Mouse (Mus musculus) embryonic facial prominence, embryonic 12.5 days (tissue): Measurements from ENCODE around the gene Stox1. TPM values are rescaled to one million over a fixed set of nuclear protein-coding genes. Genes with fewer than 3 reads are reported as not detected.
A peak's percentile ranks its signal among the peaks of the same experiment; 100 is the strongest.
"Not testable (repeated sequence)": the region's sequence is repeated elsewhere in the genome, so short reads cannot be mapped to it uniquely, and the experiment has no call there.

Experiments
- ATAC-seq: fragments of 200-750 bp; cut with Nextera tagmentation; 2 replicates; pipeline ENCODE4 v1.8.0; 2017; ENCODE audit not compliant: insufficient number of reproducible peaks, insufficient read depth, low FRiP score, low TSS enrichment
- H3K27ac ChIP-seq: fragments of 300-500 bp; sonication (generic); 2 replicates; pipeline ENCODE4 v1.5.1; 2016; ENCODE audit warnings: mild to moderate bottlenecking
- H3K27me3 ChIP-seq: fragments of 300-500 bp; sonication (generic); 2 replicates; pipeline ENCODE4 v1.6.1; 2016; ENCODE audit warnings: mild to moderate bottlenecking, moderate library complexity
- H3K36me3 ChIP-seq: fragments of 300-500 bp; sonication (generic); 2 replicates; pipeline ENCODE4 v1.6.1; 2016; ENCODE audit warnings: mild to moderate bottlenecking
- H3K4me1 ChIP-seq: fragments of 300-500 bp; sonication (generic); 2 replicates; pipeline ENCODE4 v1.6.1; 2016
- H3K4me2 ChIP-seq: fragments of 300-500 bp; sonication (generic); replicated peaks from 2 replicates; pipeline ENCODE4 v1.6.1; 2016; ENCODE audit warnings: mild to moderate bottlenecking, moderate library complexity
- H3K4me3 ChIP-seq: fragments of 300-500 bp; sonication (generic); 2 replicates; pipeline ENCODE4 v1.5.1; 2016; ENCODE audit warnings: mild to moderate bottlenecking
- H3K9ac ChIP-seq: fragments of 300-500 bp; sonication (generic); 2 replicates; pipeline ENCODE4 v1.6.1; 2016; ENCODE audit warnings: mild to moderate bottlenecking, moderate library complexity
- H3K9me3 ChIP-seq: fragments of 300-500 bp; sonication (generic); 2 replicates; pipeline ENCODE4 v1.6.1; 2016; ENCODE audit warnings: mild to moderate bottlenecking, moderate library complexity
- WGBS: fragments of 180-500 bp; shearing (Covaris S2); methylation state at CpG from one replicate; pipeline ENCODE4 v1.1.7; 2016; 5-methylcytosine and 5-hydroxymethylcytosine counted together
- polyA plus RNA-seq: library from polyadenylated mRNA; unstranded; fragments of >200 nt; fragmentation: Nextera tagmentation; extraction: Ambion mirVana; gene quantifications from 2 replicates; pipeline ENCODE4 v1.2.1, GENCODE M21; 2016

The Stox1 gene
- 2.4 TPM in 2 replicates for polyA plus RNA-seq

GRCm38 (mm10) chr10:62725771-62726687 is at the start of gene Stox1:
Gene Stox1, minus strand, starts transcription at chr10:62726128.
- peaks cover 11% of the 10 kb centered on the region; the same call in 1 of the 2 replicates for H3K27me3 ChIP-seq

DNA sequence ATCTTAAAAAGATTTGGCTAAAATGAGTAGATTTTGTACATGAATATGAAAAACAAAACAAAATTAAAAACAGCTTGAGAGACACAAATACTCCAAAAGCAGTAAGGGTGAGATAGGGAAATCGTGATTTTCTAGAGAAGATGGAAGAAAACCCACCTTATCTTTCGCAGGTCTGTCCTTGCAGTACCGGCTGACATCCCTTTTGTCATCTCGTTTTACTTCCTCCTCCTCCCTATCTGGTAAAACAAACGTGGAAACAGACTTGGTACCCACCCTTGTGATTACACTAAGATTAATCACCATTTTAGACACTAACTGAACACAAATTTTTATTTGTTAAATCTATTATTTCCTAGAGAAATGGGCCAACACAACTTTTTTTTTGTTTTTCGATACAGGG is 24.9 kb upstream of the Stox1 start:
- Histone ChIP-seq H3K9me3 (no peaks in the 10 kb centered on the region), H3K4me2 (no peak overlapping the region), H3K27ac (no peak overlapping the region), H3K9ac (no peak overlapping the region), H3K36me3 (peaks cover 90% of the 10 kb centered on the region), H3K4me3 (no peak overlapping the region), H3K27me3 (no peaks in the 10 kb centered on the region), H3K4me1 (no peaks in the 10 kb centered on the region)
- ATAC-seq = no peak
- 89% methylated on average over 6 of the region's 6 CpGs for WGBS

More at GRCm38 (mm10) chr10:62725771-62726687, at the start of gene Stox1:
- Histone ChIP-seq H3K4me3 (peak within 1 kb of the TSS; percentile 81), H3K36me3 (no peaks in the 10 kb centered on the region), H3K9ac (peak within 1 kb of the TSS; percentile 64), H3K9me3 (no peaks in the 10 kb centered on the region), H3K27ac (no peak within 1 kb of the TSS), H3K4me1 (peaks cover 14% of the 10 kb centered on the region), H3K4me2 (peak within 1 kb of the TSS; percentile 91)
- 1% methylated on average over 72 of the region's 85 CpGs for WGBS
- peak; percentile 55; the same call in 1 of the 2 replicates for ATAC-seq

DNA sequence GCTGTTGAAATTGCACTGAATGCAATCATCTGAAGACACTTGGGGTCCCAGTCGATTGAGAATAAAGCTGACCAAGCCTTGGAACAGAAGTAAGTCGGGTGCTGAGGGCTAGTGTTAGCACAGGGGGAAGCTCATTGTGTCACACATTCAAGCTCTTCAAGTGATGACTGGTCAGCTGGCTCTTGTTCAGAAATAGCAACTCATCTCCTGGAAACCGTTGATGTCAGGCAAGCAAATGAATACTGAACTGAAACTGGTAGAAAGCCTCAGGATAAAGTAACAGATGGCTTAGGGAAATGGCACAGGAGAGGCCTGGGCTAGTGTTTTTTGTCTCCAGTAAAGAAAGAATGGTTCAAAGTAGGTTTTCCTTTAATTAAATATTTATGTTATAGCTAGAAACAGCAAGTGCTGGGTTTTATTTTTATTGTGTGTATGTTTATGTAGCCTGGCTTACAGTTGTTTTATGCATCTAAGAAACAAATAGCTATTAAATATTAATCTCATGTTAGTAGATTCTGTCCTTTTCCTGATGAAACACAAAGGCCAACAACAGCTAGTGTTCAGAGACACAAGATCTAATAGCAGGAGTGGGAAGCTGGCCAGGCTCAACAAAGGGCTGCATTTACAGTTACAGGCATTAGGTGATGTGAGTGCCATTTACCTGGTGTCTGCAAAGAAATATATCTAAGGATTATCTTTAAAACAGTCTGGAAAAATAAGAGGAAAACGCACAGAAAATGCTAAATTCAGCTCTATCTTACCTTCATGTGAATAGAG is 14.2 kb upstream of the Stox1 start:
- Histone ChIP-seq H3K4me3 (no peak overlapping the region), H3K27me3 (no peaks in the 10 kb centered on the region), H3K9me3 (no peaks in the 10 kb centered on the region), H3K4me2 (no peak overlapping the region), H3K27ac (no peak overlapping the region), H3K4me1 (no peaks in the 10 kb centered on the region), H3K9ac (no peak overlapping the region), H3K36me3 (peaks cover 37% of the 10 kb centered on the region)
- no peak for ATAC-seq
- 80% methylated on average over 4 of the region's 4 CpGs for whole genome bisulfite sequencing

GRCm38 (mm10) chr10:62736965-62737688 is 11.2 kb upstream of the Stox1 start:
- no peak for ATAC-seq
- H3K9ac ChIP-seq = no peak overlapping the region
- no peaks in the 10 kb centered on the region for H3K9me3 ChIP-seq
- no peak overlapping the region; the same call in 1 of the 2 replicates for H3K27ac ChIP-seq
- 25% methylated on average over 4 of the region's 4 CpGs for WGBS
- H3K4me3 ChIP-seq = no peak overlapping the region
- no peaks in the 10 kb centered on the region for H3K27me3 ChIP-seq
- H3K4me1 ChIP-seq = no peaks in the 10 kb centered on the region
- H3K36me3 ChIP-seq = peaks cover 19% of the 10 kb centered on the region
- H3K4me2 ChIP-seq = no peak overlapping the region

GRCm38 (mm10) chr10:62730826-62731225 is 4.9 kb upstream of the Stox1 start:
- no peaks in the 10 kb centered on the region for H3K36me3 ChIP-seq
- H3K4me2 ChIP-seq = no peak overlapping the region
- ATAC-seq = no peak
- H3K9ac ChIP-seq = no peak overlapping the region
- no peaks in the 10 kb centered on the region for H3K9me3 ChIP-seq
- peaks cover 3% of the 10 kb centered on the region; the same call in 1 of the 2 replicates for H3K4me1 ChIP-seq
- 76% methylated on average over 10 of the region's 10 CpGs for WGBS
- 0 out of 2 replicates have a peak, but pooled peaks cover 7% of the 10 kb centered on the region for H3K27me3 ChIP-seq
- H3K27ac ChIP-seq = no peak overlapping the region
- H3K4me3 ChIP-seq = no peak overlapping the region

- H3K27ac ChIP-seq = no peak overlapping the region
- peaks cover 14% of the 10 kb centered on the region for H3K4me1 ChIP-seq
- peak overlapping the region; percentile 91 for H3K4me2 ChIP-seq
- no peaks in the 10 kb centered on the region for H3K36me3 ChIP-seq
- H3K4me3 ChIP-seq = peak overlapping the region; percentile 81
- H3K27me3 ChIP-seq = peaks cover 11% of the 10 kb centered on the region; the same call in 1 of the 2 replicates
- no peaks in the 10 kb centered on the region for H3K9me3 ChIP-seq
- 20% methylated on average over 7 of the region's 7 CpGs for WGBS
- peak overlapping the region; percentile 24; the same call in 1 of the 2 replicates for H3K9ac ChIP-seq
- ATAC-seq = no peak
Measured at GRCm38 (mm10) chr10:62724936-62725335, 992 bp downstream of the Stox1 start.

- peaks cover 11% of the 10 kb centered on the region; the same call in 1 of the 2 replicates for H3K27me3 ChIP-seq
- no peak for ATAC-seq
- no peak overlapping the region for H3K27ac ChIP-seq
- H3K36me3 ChIP-seq = no peaks in the 10 kb centered on the region
- no peak overlapping the region for H3K4me3 ChIP-seq
- no peak overlapping the region for H3K9ac ChIP-seq
- WGBS = 11% methylated on average over 4 of the region's 4 CpGs
- peaks cover 14% of the 10 kb centered on the region for H3K4me1 ChIP-seq
- H3K4me2 ChIP-seq = no peak overlapping the region
- H3K9me3 ChIP-seq = no peaks in the 10 kb centered on the region
Measured at GRCm38 (mm10) chr10:62722701-62723100, 3.2 kb downstream of the Stox1 start.

DNA sequence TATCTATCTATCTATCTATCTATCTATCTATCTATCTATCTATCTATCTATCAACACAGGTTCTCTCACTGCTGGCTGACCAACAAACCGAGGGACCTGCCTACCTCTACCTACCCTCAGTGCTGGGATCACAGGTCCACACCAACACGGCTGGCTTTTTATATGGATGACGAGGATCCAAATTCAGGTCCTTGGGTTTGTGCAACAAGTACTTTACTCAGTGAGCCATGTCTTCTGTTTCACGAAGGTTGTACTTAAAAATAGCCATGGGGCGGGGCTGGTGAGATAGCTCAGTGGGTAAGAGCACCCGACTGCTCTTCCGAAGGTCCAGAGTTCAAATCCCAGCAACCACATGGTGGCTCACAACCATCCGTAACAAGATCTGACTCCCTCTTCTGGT is 5.4 kb downstream of the Stox1 start:
- 91% methylated on average over 8 of the region's 8 CpGs for WGBS
- H3K4me3 ChIP-seq, H3K36me3 ChIP-seq, ATAC-seq, H3K9ac ChIP-seq, H3K9me3 ChIP-seq, H3K27ac ChIP-seq, H3K4me2 ChIP-seq, H3K27me3 ChIP-seq: not testable (repeated sequence)
- peaks cover 11% of the 10 kb centered on the region for H3K4me1 ChIP-seq

DNA sequence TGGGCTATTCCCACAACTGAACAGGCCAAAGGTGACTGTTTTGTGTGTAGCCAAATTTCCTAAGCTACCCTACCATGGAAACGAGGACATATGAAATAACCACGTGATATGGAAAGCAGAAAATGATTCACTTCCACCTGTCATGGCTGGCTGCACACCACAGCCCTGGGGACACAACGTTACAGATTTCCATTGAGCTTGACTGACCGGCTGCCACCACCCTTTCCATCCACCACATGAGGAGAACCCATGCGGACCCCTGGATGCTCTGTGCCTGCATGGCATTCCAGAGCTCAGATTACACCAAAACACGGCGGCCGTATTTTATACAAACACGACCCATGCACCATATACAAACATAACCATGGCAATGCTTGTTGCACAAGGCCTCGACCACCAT is 12.5 kb downstream of the Stox1 start:
- no peak for ATAC-seq
- WGBS = 73% methylated on average over 10 of the region's 10 CpGs
- no peaks in the 10 kb centered on the region for H3K27me3 ChIP-seq
- no peak overlapping the region for H3K4me3 ChIP-seq
- no peaks in the 10 kb centered on the region for H3K4me1 ChIP-seq
- no peak overlapping the region for H3K27ac ChIP-seq
- H3K9me3 ChIP-seq = no peaks in the 10 kb centered on the region
- no peak overlapping the region for H3K9ac ChIP-seq
- H3K36me3 ChIP-seq = no peaks in the 10 kb centered on the region
- no peak overlapping the region for H3K4me2 ChIP-seq

DNA sequence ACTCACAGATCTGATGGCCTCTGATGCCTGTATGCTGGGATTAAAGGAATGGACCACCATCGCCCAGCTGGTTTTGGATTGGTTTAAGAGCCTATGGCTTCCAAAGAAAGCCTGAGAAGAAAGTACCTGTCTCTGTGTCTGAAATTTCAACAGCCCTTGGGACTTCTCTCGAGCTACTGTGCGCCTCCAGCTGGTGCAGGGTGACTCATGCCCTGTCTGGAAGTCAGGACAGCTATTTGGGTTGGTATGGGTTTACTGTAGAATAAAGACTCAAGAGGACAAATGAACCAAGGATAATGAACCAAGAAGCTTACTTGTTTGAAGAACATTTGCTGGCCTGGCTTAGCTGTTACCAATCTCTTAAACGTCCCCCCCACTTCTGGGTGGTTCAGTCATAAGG is 22.3 kb downstream of the Stox1 start:
- H3K9ac ChIP-seq = no peak overlapping the region
- H3K27ac ChIP-seq = no peak overlapping the region
- H3K36me3 ChIP-seq = no peaks in the 10 kb centered on the region
- no peaks in the 10 kb centered on the region for H3K9me3 ChIP-seq
- ATAC-seq = no peak
- H3K4me2 ChIP-seq = no peak overlapping the region
- no peak overlapping the region for H3K4me3 ChIP-seq
- H3K4me1 ChIP-seq = no peaks in the 10 kb centered on the region
- WGBS = 71% methylated on average over 4 of the region's 4 CpGs
- no peaks in the 10 kb centered on the region for H3K27me3 ChIP-seq

GRCm38 (mm10) chr10:62702436-62702835 is 23.5 kb downstream of the Stox1 start:
- H3K9me3 ChIP-seq = no peaks in the 10 kb centered on the region
- H3K4me2 ChIP-seq = no peak overlapping the region
- no peak overlapping the region for H3K4me3 ChIP-seq
- H3K36me3 ChIP-seq = no peaks in the 10 kb centered on the region
- WGBS = 78% methylated on average over 4 of the region's 4 CpGs
- H3K27ac ChIP-seq = no peak overlapping the region
- H3K4me1 ChIP-seq = no peaks in the 10 kb centered on the region
- H3K9ac ChIP-seq = no peak overlapping the region
- H3K27me3 ChIP-seq = no peaks in the 10 kb centered on the region
- no peak for ATAC-seq
